Mouse (Mus musculus): ENCODE data around the gene Mto1. TPM values are rescaled to one million over a fixed set of nuclear protein-coding genes. Genes with fewer than 3 reads are reported as not detected.

Mto1 gene
- polyA plus RNA-seq (2012; rRNA removed), result 10.5 and 12.0 TPM in 2 replicates

DNA sequence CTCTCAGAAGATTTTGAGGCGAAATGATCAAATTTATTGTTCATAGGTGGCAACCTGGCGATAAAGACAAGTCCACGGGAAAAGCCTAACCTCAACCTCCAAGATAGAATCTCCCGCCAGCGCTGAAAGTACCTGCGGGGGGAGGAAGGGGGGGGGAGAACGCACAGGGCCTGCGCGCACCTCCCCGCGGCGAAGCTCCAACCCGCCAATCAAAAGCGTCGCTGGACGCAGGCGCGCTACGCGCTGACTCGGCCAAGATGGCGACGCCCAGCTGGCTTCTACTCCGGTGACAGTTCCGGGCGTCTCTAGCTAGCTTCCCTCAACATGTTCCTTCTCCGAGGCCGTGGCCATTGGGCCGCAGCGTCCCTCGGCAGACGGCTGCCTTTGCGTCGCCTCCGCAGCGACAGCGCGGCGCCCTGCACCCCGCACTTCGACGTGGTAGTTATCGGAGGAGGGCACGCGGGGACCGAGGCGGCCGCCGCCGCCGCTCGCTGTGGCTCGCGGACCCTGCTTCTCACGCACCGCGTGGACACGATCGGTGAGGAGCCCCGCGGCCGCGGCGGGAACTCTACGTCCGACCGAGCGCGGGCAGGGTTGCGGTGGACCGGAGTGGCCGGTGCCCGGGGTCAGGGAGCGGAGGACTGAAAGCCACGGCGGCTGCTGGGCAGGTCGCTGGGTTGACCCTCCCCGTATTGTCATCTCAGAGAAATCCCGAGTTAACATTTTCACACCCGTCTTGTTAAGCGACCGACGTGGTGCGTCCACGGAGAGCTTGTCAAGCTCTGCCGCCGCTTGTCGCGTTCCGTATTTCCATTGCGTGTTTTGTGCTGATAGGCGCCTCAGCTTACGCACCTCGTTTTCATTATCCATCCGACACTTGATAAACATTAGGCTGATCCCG, at the start of gene Mto1, which contains the start of gene Gm17324:
Mto1 (plus strand) TSS at position 236 of the 901 bp plus-strand sequence.
Gm17324 (minus strand) TSS at position 814 of the 901 bp plus-strand sequence.
- DNase-seq (ENCODE audit: low read depth), result no peak

DNA sequence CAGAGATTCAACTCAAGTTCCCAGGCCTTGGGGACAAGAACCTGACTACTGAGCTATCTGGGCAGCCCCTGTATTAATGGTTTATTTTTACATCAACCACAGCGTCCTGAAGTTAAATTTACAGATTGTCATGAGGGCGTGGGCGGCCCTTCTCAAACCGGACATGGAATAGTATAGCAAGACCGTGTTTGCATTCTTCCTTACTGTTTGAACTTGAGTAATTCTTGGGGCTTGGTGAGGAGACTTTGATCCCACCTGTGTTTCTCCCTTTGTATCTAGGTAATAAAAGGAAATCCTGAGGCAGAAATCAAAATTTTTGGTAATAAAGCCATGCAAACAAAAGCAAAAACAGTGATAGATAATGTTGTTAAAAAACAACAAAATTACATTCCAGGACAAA, 47.4 kb upstream of the Mto1 start:
- DNase-seq (ENCODE audit: low read depth), result no peak

DNA sequence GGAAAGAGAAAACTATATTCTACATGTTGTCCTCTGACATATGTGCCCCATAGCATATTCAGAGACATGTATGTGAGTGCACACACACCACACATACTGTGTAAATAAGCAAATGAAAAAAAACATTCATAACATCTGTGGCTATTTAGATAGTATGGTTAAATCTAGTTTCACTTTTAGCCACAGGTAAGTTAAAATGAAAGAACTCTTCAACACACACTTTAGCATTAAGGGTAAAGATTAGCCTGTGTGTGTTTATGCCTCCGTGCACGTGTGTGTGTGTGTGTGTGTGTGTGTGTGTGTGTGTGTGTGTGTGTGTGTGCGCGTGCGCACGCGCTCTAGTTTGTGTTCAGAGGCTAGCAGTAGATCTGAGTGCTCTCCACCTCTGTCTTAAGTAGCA, 46.4 kb upstream of the Mto1 start:
- no peak for DNase-seq (ENCODE audit: low read depth)

DNA sequence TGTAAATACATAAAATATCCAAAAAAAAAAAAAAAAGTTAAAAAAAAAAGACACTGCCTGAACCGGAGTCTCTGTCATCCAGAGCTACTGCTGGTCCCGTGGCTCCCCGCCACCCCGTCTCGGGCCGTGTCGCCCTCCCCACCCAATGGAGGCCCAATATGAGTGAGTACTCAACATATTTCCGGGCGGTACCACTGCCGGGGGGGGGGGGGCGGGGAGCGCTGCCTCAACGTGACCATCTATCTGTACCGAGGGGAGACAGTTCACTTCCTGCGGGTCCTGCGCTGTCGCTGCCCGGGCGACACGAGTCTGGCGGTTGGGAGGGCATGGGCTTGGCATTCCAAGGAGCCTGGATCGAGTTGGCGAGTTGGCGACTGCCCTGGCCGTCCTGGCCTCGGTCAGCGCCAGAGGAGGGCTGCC, 20.6 kb upstream of the Mto1 start:
- DNase-seq (ENCODE audit: low read depth), result no peak

DNA sequence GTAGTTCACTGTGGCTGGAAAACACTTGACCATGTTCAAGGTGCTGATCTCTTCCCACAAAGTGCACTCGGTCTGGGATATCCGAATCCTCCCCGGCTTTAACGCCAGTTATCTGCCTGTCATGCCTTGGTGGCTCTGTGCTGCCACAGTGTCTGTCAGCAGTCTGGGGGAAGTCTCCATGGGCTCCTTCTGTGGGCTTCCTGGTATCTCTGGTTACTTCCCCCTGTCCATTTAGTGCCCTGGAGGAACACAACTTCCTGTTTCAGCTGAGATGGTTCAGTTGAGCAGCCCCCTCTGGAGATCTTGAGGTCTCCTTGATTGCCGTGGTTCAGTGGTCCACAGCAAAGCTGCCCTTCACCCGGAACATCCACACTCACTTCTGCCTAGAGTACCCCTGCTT, 19.8 kb upstream of the Mto1 start:
- no peak for DNase-seq (ENCODE audit: low read depth)

DNA sequence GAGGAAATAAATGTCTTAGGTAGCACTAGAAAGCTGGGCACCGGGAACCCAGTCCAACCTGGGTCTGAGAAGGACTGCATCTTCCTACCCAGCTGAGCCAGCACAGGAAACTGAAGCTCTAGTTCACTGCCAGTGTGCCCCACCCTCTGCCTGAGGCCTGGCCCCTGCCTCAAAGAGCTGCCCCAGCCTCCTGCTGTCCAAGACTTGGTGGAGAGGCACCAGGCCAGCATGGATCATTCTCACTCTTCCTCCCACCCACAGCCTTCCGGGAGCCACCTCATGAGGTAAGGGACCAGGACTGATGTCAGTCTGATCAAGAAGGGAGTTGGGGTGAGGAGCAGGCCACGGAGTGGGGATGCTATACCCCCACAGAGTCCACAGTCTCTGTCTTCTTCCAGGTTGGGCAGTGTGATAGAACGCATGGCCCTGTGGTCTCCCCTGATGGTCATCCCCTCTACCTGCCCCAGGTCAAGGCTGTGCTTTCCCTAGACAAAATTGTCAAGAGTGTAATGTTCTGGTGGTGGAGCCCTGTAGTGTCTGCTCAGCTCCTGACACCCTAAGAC, 19.1 kb upstream of the Mto1 start:
- no peak for DNase-seq (ENCODE audit: low read depth)

DNA sequence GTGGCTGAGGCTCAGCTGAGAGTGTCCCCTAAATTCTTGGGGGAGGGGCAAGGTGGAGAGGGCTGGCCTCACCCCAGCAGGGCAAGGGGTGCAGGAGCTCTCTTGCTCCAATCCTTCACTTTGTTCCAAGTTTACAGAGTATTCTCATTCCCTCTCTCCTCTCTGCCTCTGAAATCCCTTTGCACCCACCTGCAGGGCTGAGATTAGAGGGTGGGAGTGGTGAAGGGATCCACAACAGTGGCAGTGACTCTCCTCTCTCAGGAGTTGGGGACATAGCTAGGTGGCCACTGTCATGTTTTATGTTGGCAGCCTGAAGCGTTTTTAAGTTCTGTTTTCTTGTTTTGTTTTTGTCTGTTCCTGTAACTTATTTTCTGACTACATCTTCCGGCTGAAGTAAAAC, 18.5 kb upstream of the Mto1 start:
- DNase-seq (ENCODE audit: low read depth), result no peak

DNA sequence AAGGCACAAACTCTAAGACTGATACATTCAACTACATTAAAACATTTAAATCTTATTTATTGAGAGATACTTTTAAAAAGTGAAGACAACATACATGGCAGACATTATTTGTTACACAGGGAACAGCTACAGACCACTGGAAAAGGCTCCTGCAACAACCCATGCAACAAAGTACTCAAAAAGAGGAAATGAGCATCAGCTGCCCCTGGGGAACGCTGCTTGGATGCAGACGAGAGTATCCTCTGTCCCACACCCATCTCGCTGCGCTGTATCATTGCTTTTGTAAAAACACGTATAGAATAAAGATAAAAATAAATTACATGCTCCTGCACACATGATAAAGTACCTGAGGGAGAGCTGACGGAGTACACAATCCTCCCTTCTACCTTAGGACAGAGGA, 17.5 kb upstream of the Mto1 start:
- no peak for DNase-seq (ENCODE audit: low read depth)

DNA sequence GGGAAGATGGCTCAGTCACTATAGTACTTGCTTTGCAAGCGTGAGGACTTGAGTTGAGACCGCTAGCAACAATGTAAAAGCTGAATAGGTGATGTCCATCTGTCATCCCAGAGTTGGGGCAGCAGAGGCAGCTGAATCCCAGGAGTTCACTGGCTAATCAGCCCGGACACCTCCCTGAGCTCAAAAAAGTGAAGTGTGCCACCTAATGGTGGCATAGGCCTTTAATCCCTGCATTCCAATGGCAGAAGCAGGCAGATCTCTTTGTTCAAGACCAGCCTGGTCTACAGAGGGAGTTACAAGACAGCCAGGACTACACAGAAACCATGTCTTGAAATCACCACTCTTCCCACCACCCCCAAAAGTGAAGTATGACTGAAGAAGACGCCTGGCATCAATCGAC, 15.5 kb upstream of the Mto1 start:
- DNase-seq (ENCODE audit: low read depth), result no peak

DNA sequence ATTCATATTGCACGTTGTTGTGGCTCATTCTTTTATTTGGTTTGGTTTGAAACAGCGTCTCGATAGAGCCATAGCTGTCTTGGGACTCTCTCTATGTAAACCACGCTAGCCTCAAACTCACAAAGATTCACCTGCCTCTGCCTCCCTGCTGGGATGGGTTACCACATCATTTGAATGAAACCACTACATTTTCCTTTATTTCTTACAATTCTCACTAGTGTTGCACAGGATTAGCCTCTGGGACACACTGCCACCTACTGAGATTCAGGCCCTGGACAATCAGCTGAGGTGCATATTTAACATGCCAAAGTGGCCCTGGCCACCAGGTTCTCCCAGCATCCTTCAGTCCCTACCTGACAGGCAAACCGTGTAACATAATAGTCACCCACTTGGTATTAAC, 8.6 kb upstream of the Mto1 start:
- DNase-seq (ENCODE audit: low read depth), result no peak

DNA sequence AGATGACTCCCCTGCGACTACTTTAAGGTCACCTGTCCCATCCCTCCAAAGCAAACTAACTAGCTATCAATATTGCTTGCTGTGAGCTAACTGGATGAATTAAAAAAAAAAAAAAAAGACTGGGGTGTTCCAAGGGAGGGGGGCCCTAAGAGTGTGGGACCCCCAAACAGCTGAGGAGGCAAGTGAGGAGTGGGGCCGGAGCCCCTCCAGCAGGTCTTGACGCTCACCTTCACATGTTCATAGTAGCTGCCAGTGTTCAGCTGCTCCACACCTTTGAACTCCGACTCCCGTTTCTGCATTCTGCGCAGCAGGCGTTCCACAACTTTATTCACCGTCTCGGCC, 5.8 kb upstream of the Mto1 start:
- no peak for DNase-seq (ENCODE audit: low read depth)

DNA sequence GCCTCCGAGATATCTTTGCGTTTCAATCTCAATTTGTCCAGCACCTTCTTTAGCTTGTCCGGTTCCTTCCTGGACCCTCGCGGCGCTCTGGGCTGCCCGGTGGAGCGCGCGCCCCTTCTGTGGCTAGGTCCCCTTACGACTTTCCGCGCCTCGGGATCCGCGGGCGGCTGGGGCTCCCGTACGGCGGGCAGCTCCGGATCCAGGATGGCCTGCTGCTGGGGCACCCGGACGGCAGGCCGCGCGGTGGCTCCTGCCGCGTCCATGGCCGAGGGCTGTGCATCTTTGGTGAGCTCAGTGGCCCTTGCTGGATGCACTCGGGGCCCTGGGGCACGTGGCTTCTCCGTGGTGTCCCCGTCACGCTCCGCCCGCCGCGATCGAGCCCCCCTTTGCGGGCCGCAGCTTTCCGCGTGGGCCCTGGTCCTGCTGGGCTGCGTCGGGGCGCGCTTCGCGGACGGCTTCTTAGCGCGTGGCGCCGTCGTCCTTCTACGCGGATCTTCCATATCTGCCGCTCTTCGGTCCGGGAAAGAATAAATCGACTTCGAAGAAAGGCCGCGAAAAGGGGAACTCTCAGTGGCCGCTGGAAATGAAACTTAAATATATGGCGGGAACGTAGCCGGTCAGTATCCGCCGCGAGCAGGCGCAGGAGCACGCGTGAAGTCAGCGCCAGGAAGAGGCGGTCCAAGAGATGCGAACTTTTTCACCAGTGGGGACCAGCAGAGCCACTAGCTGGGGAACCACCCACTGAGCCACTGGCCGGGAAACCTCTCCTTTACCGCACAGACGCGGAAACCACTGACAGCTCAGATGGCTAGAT, 5.2 kb upstream of the Mto1 start, which contains the start of gene Cgas:
Cgas (minus strand) TSS at position 659 of the 814 bp plus-strand sequence.
- no peak for DNase-seq (ENCODE audit: low read depth)

DNA sequence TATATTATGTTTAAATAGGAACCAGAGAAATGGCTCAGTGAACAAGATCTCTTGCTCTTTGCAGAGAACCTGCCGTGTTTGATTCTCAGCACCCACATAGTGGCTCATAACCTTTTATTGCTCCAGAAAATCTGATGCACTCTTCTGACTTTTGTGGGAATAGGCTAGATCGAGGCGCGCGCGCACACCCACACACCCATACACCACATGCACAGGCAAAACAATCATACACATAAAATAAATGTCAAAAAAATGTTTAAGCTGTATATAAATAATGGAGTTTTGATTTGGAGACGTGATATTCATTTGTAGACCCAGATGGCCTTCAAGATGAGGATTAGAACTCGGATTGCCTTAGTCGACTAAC, 419 bp upstream of the Mto1 start:
- DNase-seq (ENCODE audit: low read depth), result no peak

DNA sequence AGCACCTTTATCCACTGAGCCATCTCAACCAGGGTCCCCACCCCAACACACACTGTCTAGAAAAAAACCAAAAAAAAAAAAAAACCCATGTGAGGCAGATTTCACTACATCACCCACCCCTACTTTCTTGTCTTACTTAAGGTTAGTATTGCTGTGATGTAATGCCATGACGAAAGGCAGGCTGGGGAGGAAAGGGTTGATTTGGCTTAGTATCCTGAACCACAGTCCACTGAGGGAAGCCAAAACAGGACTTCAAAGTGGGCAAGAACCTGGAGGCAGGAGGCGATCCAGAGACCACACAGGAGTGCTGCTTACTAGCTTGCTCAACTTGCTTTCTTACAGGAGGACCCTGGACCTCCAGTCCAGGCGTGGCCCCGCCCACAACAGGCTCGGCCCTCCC, 2.4 kb downstream of the Mto1 start:
- DNase-seq (ENCODE audit: low read depth), result no peak

DNA sequence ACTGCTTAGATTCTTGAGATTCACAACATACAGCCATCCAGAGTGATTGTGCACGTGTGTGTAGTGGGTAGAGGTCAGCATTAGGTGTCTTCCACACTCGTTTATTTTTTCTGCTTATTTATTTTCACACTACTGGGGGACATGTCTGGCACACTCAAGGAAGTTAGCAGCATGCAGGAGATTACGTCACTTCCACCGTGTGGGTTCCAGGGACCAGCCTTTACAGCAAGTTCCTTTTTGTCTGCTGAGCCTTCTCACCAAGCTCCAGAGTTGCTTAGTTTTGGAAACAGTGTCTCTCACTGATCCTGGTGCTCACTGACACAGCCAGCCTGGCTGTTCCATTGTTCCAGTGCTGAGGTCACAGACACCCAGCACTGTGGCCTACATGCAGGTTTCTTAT, 3.4 kb downstream of the Mto1 start:
- no peak for DNase-seq (ENCODE audit: low read depth)

DNA sequence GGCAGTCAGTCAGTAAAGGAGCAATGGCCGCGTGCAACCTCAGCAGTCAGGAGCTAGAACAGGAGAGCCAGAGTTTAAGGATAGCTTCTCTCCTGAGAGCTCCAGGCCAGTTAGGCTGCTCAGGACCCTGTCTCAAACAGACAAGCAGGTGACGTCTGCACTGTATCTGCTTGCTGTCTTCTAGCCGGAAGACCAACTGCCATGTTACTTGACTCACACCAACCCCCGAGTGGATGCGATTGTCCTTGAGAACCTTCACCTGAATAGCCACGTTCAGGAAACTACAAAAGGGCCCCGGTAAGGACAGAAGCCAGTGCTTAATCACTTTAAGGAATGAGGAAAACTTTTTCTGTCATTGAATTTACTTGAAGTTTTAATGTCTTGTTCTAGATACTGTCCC, 9.0 kb downstream of the Mto1 start:
- no peak for DNase-seq (ENCODE audit: low read depth)

DNA sequence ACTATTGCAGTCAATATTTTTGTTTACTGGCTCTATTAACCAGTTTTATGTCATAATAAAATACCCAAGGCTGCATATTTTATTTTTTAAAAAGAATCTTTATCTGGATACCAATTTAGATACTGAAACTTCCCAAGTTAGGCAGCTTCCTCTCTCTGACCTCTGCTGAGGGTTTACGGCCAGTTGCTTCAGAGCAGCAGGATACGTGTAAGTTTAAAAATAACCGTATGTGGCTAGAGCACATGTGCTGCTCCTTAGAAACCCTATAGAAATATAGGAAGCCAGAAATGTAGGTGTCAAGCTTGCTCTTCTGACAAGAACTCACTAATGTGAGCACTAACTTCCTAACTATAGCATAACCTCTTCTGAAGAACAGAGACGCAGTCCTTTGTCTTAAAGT, 15.3 kb downstream of the Mto1 start:
- DNase-seq (ENCODE audit: low read depth), result no peak

DNA sequence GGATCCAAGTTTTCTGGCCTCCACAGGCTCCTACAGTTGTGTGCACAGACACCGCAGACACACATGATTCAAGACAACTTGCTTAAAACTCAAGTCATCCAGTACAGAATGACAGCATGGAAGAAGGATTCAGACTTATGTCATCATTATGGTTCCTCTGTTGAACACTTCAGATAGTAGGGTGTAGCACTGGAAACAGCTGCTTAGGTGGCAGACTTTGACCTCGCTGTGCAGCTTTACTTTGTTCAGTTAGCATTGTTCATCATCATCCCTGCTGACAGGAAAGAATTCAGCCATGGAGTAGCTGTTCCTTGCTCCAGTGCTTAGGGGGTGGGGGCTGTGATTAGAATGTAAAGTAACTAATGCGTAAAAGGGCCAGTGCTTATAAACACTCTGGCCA, 17.7 kb downstream of the Mto1 start:
- no peak for DNase-seq (ENCODE audit: low read depth)

DNA sequence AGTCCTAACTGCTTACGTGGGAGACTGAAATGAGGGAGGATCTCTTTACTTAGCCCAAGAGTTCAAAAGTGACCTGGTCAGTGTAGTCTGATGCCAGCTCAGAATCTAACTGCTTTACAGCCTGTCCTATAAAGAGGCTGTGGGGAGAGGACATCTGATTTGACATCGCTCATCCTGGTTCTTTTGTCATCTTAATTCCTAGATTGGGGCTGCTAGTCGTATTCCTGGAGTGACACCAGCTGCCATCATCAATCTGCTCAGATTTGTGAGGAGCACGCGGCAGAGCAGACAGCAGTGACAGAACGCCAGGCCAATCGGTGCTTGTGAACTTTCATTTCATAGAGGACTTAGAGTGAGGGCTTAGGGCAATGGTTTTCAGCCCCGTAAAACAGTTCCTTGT, 25.6 kb downstream of the Mto1 start:
- DNase-seq (ENCODE audit: low read depth), result no peak

DNA sequence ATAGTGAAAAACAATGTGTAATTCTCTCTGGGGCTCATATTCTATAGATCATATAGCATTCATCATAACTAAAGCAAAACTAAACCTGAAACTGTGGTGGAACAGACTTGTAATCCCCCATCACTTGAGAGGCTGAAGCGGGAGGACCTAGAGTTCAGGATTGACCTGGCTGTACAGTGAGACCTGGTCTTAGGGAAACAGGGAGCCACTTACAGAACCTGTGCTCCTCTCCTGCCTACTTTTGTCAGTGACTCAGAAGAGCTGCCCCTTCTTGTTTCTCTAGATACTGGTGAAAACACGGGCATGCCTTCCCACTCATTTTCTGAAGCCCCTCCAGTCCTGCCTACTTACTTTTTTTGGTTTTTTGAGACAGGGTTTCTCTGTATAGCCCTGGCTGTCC, 26.3 kb downstream of the Mto1 start:
- no peak for DNase-seq (ENCODE audit: low read depth)

DNA sequence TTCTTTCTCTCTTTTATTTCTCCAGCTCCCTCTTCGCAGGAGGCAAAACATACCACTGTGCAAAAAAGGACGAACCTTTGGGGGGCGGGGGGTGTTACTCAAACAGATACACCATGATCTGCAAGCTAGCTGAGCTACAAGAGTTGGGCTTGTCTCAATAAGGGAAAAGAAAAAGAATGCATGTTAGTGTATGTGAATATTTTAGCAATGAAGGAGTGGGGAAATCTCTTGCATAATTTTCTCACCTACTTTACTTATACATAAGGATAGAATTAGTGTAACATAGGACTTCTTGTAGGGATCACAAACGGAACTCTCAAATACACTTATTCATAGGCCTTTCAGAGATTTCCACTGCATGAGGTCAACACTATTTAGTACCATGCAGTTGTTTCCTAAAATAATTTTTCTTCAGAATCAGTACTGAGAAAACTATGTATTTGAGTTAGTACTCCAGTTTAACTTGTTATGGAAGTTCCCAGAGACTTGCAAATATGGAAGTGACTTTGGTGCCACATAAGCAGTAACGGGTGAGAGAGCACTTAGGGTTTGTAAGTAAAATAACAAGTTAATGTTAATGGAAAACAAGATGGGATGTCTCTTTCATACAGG, 26.9 kb downstream of the Mto1 start:
- no peak for DNase-seq (ENCODE audit: low read depth)

DNA sequence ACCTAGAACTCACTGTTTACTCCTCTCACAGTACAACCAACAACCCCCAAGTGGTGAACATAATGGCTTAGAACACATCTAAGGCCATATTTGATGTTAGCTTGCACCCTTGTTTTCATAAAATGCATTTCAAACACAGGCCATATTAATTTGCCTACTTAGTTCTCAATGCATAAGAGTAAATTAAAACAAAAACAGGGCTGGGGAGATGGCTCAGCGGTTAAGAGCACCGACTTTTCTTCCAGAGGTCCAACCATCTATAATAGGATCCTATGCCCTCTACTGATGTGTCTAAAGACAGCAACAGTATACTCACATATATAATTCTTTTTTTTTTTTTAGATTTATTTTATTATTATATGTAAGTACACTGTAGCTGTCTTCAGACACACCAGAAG, 27.4 kb downstream of the Mto1 start:
- no peak for DNase-seq (ENCODE audit: low read depth)
